Mouse (Mus musculus) cortical plate, adult 2 months (tissue): ENCODE measurements at regions not wholly inside any gene's neighbourhood (a gene's known extent, or its start where the extent isn't known, plus 50 kb on each side); places are given as distances from the start of the nearest gene placed in this dataset.

ENCODE experiments used
- CTCF ChIP-seq: fragments of 200-500 bp; IDR thresholded peaks from 2 replicates; pipeline ENCODE4 v1.5.1; 2011; ENCODE audit warnings: mild to moderate bottlenecking, control low read depth, low read length; ENCODE audit not compliant: insufficient read depth; ENCODE audit errors: extremely low read depth
- POLR2A ChIP-seq: fragments of 200-500 bp; IDR thresholded peaks from 2 replicates; pipeline ENCODE4 v1.6.1; 2011; ENCODE audit warnings: mild to moderate bottlenecking, low read length, control low read depth; ENCODE audit not compliant: insufficient read depth; ENCODE audit errors: extremely low read depth

- no peak for TF ChIP-seq POLR2A
- TF ChIP-seq CTCF = no peak
These were observed 78.6 kb upstream of the Fn1 start for GRCm38 (mm10) chr1:71731623-71732022.
